Mouse (Mus musculus): ENCODE results near the gene E330021D16Rik. TPM values are rescaled to one million over a fixed set of nuclear protein-coding genes. Genes with fewer than 3 reads are reported as not detected.
"Not testable (repeated sequence)": the region's sequence is repeated elsewhere in the genome, so short reads cannot be mapped to it uniquely, and the experiment has no call there.

Gene E330021D16Rik
- polyA plus RNA-seq, 1 experiment from 2014 or later, result not detected

DNA sequence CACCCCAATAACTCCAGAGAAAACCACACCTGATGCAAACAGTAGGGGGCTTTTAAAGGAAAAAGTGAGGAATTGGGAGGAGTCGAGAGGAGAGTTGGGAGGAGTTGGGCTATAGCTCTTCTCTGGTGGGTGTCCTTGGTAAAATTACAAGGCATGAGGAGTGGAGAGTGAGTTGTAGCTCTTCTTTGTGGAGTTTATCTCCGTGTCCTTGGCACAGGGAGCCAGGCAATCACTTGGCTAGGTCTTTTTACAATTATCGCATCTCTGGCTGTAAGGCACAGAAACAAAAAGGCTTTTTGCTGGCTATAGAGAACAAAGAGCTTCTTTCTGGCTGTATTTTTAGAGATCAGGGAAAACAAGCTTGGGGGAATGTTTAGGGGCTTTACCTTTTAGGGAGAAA, 20.8 kb upstream of the E330021D16Rik start:
- H3K9me3 ChIP-seq; H3K36me3 ChIP-seq; ATAC-seq (ENCODE audit: insufficient number of reproducible peaks, insufficient read depth, low FRiP score, low TSS enrichment); H3K4me1 ChIP-seq; H3K4me2 ChIP-seq (replicated peaks); H3K9ac ChIP-seq; H3K4me3 ChIP-seq; H3K27me3 ChIP-seq; H3K27ac ChIP-seq: not testable (repeated sequence)
- WGBS, result 73% methylated on average over 3 of the region's 3 CpGs

DNA sequence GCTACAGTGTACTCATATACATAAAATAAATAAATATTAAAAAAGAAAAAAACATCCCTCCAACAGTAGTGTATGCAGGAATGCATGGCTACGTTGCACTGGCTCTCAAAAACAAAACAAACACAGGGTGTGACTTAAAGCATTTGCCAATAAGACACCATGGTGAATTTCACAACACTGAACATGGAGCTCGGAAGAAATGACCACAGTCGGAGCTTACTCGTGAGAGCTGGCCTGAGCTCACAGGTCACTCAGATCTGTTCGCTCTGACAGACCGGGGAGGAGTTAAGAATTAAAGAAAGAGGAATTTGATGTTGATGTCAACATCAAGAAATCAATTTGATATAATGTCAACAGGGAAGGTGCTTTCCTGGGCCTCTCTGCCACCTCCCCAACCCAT, 18.2 kb upstream of the E330021D16Rik start:
- Histone ChIP-seq H3K9me3 (no peaks in the 10 kb centered on the region), H3K27me3 (no peaks in the 10 kb centered on the region), H3K27ac (no peak overlapping the region), H3K36me3 (no peaks in the 10 kb centered on the region), H3K9ac (no peak overlapping the region), H3K4me3 (no peak overlapping the region), H3K4me1 (no peaks in the 10 kb centered on the region), H3K4me2 (replicated peaks) (no peak overlapping the region)
- ATAC-seq (ENCODE audit: insufficient number of reproducible peaks, insufficient read depth, low FRiP score, low TSS enrichment), result no peak
- WGBS, result 88% methylated on average over 6 of the region's 6 CpGs

DNA sequence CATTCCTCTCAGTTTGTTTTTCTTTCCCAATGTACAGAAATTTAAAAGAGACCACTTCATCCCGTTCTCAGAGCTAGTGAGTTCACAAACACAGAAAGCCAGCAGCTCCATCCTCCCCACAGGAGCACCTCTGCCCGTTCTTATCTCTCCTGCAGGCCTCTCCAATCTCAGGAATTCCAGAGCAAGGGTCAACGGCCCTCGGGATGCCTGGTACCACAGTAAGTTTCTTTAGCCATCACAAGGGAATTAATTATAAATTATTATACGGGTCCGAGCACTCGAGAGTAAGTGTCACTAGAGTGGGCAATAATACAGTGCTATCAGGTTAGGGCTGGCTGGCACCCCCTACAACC, 16.5 kb upstream of the E330021D16Rik start:
- Histone ChIP-seq H3K36me3 (no peaks in the 10 kb centered on the region), H3K4me1 (no peaks in the 10 kb centered on the region), H3K9ac (no peak overlapping the region), H3K9me3 (no peaks in the 10 kb centered on the region), H3K27me3 (no peaks in the 10 kb centered on the region), H3K4me3 (no peak overlapping the region), H3K4me2 (replicated peaks) (no peak overlapping the region), H3K27ac (no peak overlapping the region)
- no peak for ATAC-seq (ENCODE audit: insufficient number of reproducible peaks, insufficient read depth, low FRiP score, low TSS enrichment)
- WGBS, result 34% methylated on average over 7 of the region's 7 CpGs

DNA sequence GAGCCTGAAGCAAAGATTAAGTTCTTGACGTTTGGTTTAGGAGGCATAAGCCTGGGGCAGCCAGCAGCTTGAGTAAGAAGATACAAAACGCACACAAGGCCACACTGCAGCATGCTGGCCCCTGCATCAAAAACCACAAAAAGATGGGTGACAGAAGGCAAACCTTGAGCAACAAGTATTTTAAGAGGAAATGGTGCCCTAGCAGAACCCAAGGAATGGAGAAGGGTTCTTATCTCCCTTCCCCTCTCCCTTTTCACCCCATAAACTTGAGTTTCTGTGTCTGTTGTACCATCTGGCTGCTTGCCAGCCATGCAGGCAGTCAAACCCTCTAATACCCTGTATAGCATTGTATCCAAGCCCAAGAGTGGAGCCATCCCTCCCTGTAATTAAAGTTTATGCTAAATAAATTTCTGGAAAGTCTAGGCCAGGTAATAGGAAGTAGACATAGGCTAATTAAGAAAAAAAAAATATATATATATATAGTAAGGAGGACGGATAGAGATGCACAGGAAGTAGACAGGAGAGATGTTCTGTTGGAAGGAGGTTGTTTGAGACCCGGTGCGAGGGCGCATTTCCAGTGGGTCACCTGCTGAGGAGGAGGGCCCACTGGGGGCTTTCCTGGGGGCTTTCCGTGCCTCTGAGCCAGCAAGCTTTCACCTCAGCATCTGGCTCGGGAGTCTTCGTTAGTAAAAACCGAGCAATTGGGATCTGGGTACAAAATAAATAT, 16.0 kb upstream of the E330021D16Rik start:
- Histone ChIP-seq H3K4me3 (no peak overlapping the region), H3K36me3 (no peaks in the 10 kb centered on the region), H3K9ac (no peak overlapping the region), H3K4me1 (no peaks in the 10 kb centered on the region), H3K4me2 (replicated peaks) (no peak overlapping the region), H3K27me3 (no peaks in the 10 kb centered on the region), H3K9me3 (no peaks in the 10 kb centered on the region), H3K27ac (no peak overlapping the region)
- no peak for ATAC-seq (ENCODE audit: insufficient number of reproducible peaks, insufficient read depth, low FRiP score, low TSS enrichment)
- 59% methylated on average over 10 of the region's 10 CpGs for WGBS

DNA sequence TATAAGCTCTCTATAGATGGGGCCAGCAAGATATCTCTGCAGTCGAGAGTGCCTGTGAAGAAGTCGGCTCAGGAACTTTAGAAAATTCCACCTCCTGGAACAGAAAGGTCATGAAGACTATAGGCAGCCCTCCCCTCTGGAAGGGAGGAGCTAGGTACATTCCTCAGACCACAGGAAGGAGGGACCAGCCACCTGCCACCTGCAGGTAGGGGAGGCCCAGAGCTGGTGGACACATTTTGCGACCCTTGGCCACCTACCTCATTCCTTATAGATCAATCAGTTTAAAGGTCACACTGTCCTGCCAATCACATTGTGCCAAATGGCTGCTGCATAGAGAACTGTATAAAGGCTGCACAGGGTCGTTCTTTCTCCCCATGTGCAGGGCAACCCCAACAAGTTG, 14.1 kb upstream of the E330021D16Rik start:
- Histone ChIP-seq H3K4me2 (replicated peaks) (no peak overlapping the region), H3K4me1 (no peaks in the 10 kb centered on the region), H3K27me3 (no peaks in the 10 kb centered on the region), H3K9ac (no peak overlapping the region), H3K9me3 (no peaks in the 10 kb centered on the region), H3K4me3 (no peak overlapping the region), H3K36me3 (no peaks in the 10 kb centered on the region), H3K27ac (no peak overlapping the region)
- 53% methylated on average over 4 of the region's 4 CpGs for WGBS
- no peak for ATAC-seq (ENCODE audit: insufficient number of reproducible peaks, insufficient read depth, low FRiP score, low TSS enrichment)

DNA sequence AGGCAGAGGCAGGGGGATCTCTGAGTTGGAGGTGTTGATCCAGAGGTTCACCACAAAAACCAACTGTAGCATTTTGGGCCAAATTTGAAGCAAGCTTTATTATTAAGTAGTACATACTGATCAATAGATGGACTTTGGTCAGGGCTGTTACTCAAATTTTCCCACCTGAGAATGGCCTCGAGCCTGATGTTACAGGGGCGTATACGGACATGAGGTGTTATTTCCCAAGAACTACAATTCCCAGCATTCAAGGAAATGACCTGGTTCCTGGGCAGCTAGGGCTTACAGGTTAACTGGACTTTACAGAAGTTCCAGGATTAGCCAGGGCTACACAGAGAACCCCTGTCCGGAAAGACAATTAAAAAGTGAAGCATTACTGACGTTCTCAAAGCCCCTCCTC, 13.0 kb upstream of the E330021D16Rik start:
- Histone ChIP-seq H3K4me3 (no peak overlapping the region), H3K27me3 (no peaks in the 10 kb centered on the region), H3K9ac (no peak overlapping the region), H3K36me3 (no peaks in the 10 kb centered on the region), H3K27ac (no peak overlapping the region), H3K4me1 (no peaks in the 10 kb centered on the region), H3K4me2 (replicated peaks) (no peak overlapping the region), H3K9me3 (no peaks in the 10 kb centered on the region)
- ATAC-seq (ENCODE audit: insufficient number of reproducible peaks, insufficient read depth, low FRiP score, low TSS enrichment), result no peak
- 86% methylated on average over 5 of the region's 5 CpGs for WGBS

DNA sequence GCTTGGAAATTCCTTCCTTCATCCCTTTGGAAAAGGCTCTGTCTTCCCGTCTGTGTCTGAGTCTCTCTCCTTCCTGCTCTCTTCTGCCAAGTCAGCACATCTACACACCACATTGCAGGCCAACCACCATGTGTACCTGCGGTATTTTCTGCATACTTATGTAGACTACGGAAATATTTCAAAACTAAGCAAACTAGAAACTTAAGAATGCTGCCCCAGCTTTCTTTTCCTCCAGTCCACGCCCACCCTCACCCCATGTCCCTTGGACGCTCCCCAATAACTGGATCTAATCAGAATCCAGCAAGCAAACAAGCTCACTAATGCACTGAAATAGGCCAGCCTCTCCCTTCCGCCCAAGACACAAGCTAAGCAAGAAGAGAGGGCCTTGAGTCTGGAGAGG, 11.9 kb upstream of the E330021D16Rik start:
- Histone ChIP-seq H3K4me1 (no peaks in the 10 kb centered on the region), H3K36me3 (no peaks in the 10 kb centered on the region), H3K9ac (no peak overlapping the region), H3K4me2 (replicated peaks) (no peak overlapping the region), H3K27me3 (no peaks in the 10 kb centered on the region), H3K4me3 (no peak overlapping the region), H3K27ac (no peak overlapping the region), H3K9me3 (no peaks in the 10 kb centered on the region)
- 85% methylated on average over 6 of the region's 6 CpGs for WGBS
- no peak for ATAC-seq (ENCODE audit: insufficient number of reproducible peaks, insufficient read depth, low FRiP score, low TSS enrichment)

DNA sequence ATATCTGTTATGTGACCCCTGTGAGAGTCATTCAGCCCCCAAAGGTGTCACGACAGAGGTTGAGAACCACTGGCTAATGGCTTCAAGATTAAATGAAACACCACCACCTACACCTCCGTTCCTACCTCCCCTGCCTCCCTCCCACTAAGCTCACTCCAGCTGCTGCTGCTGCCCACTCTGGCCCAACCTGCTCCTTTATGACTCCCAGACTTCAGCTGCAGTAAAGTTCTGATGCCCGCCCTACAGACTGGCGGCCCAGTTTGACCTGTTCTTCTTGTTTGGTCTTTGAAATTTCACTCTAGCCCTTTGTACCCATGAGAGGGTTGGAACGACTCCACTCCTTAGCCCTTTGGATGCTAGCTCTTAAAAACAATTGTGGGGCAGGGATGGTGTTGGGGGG, 10.6 kb upstream of the E330021D16Rik start:
- H3K9ac ChIP-seq, result no peak overlapping the region
- no peak overlapping the region for H3K27ac ChIP-seq
- H3K4me1 ChIP-seq, result no peaks in the 10 kb centered on the region
- ATAC-seq (ENCODE audit: insufficient number of reproducible peaks, insufficient read depth, low FRiP score, low TSS enrichment), result no peak
- 75% methylated on average over 5 of the region's 5 CpGs for WGBS
- no peak overlapping the region for H3K4me2 ChIP-seq (replicated peaks)
- no peaks in the 10 kb centered on the region for H3K27me3 ChIP-seq
- no peaks in the 10 kb centered on the region for H3K36me3 ChIP-seq
- H3K9me3 ChIP-seq, result no peaks in the 10 kb centered on the region
- H3K4me3 ChIP-seq, result no peak overlapping the region

DNA sequence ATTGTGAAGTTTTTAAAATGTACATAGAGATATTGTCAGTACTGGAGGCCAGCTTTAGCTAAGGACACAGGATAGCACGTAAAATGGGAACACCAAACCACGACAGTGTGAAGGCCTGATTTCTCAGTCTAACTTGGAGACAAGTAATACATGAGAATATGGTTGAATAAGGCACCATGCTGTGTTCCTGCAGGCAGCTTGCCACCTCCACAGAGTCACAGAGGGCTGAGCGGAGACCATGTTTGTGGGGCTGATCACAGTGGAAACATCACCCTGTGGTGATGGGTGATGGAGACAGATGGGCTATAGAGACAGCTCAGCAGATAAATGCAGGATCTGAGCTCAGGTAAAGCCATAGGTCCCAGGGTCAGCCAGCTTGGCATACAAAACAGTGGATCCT, 8.8 kb upstream of the E330021D16Rik start:
- no peak overlapping the region for H3K4me2 ChIP-seq (replicated peaks)
- H3K9me3 ChIP-seq, result no peaks in the 10 kb centered on the region
- H3K9ac ChIP-seq, result no peak overlapping the region
- no peak overlapping the region for H3K27ac ChIP-seq
- H3K27me3 ChIP-seq, result no peaks in the 10 kb centered on the region
- no peaks in the 10 kb centered on the region for H3K4me1 ChIP-seq
- H3K4me3 ChIP-seq, result no peak overlapping the region
- WGBS, result 91% methylated on average over 3 of the region's 3 CpGs
- no peak for ATAC-seq (ENCODE audit: insufficient number of reproducible peaks, insufficient read depth, low FRiP score, low TSS enrichment)
- no peaks in the 10 kb centered on the region for H3K36me3 ChIP-seq

DNA sequence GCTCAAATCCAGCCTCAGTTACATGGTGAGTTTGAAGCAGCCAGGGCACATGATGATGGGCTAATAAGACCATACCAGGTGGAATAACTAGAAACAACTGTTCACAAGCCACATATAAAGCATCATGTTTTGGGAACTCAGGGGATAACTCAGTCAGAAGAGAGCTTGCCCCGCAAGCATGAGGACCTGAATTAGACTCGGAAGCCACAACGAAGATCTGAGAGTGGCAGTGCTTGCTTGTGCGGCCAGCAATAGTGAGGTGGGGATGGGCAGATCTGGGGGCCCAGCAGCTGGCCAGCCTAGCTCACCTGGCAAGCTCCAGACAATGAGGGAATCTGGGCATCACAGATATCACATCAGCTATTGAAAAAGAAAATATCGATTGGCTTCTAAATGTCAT, 7.8 kb upstream of the E330021D16Rik start:
- H3K9ac ChIP-seq, result no peak overlapping the region
- H3K4me2 ChIP-seq (replicated peaks), result no peak overlapping the region
- no peak for ATAC-seq (ENCODE audit: insufficient number of reproducible peaks, insufficient read depth, low FRiP score, low TSS enrichment)
- no peaks in the 10 kb centered on the region for H3K9me3 ChIP-seq
- H3K36me3 ChIP-seq, result no peaks in the 10 kb centered on the region
- H3K4me1 ChIP-seq, result no peaks in the 10 kb centered on the region
- H3K27ac ChIP-seq, result no peak overlapping the region
- no peak overlapping the region for H3K4me3 ChIP-seq
- H3K27me3 ChIP-seq, result no peaks in the 10 kb centered on the region
- 92% methylated on average over 5 of the region's 5 CpGs for WGBS

DNA sequence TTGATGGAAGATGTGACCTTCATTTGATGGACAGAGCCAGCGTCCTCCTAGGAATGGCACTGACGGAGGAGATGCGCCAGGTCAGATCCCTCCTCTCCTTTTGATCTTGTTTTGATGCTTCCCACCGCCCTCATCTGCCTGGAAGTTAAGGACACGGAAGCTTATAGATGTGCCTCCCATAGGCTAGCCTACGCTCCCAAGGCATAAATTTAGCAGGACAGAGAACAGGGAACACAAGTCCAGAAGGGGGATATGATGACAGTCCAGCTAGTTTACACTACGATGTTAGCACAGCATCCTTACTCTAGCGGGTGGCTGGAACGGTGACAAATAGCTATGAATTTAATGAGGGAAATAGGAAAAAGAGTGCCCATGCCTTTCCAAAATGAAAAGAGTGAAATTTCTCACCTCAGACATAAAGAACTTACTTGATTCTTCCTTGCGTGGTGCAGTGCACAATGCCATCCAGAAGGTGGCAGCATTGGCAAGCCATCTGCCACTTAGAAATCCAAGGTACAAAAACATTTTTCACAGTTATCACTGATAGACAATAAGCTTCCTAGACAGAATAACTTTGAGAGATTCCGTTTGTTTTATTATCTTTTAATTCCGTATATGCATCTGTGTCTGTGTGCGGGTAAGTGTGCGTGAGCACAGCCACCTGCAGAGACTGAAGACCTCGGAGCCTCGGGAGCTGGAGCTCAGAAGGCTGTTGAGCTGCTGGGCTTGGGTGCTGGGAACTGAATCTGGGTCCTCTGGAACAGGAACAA, 6.9 kb upstream of the E330021D16Rik start:
- H3K4me2 ChIP-seq (replicated peaks), result no peak overlapping the region
- 60% methylated on average over 16 of the region's 16 CpGs for WGBS
- no peak overlapping the region for H3K4me3 ChIP-seq
- H3K9me3 ChIP-seq, result no peaks in the 10 kb centered on the region
- no peaks in the 10 kb centered on the region for H3K36me3 ChIP-seq
- H3K4me1 ChIP-seq, result no peaks in the 10 kb centered on the region
- ATAC-seq (ENCODE audit: insufficient number of reproducible peaks, insufficient read depth, low FRiP score, low TSS enrichment), result no peak
- H3K9ac ChIP-seq, result no peak overlapping the region
- no peak overlapping the region for H3K27ac ChIP-seq
- H3K27me3 ChIP-seq, result no peaks in the 10 kb centered on the region

DNA sequence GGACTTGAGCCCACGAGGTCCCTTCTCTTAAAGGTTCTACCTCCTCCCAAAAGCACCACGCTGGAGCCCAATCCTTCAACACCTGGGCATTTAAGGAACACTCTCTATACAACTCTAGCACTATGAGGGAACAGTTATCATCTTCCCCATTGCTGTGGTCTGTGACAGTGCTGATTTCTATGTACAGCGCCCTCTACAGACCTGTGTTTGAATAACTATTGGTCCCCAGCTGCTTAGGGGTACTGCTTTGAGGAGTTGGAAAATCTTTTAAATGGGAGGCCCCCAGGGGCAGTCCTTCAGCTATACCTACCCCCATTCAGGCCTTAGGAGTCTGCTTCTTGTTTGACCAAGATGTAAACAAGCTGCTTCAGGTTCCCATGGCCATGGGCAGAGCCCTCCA, 5.7 kb upstream of the E330021D16Rik start:
- H3K9ac ChIP-seq, result no peak overlapping the region
- H3K9me3 ChIP-seq, result no peaks in the 10 kb centered on the region
- no peak overlapping the region for H3K4me2 ChIP-seq (replicated peaks)
- no peak for ATAC-seq (ENCODE audit: insufficient number of reproducible peaks, insufficient read depth, low FRiP score, low TSS enrichment)
- H3K4me1 ChIP-seq, result no peaks in the 10 kb centered on the region
- no peak overlapping the region for H3K4me3 ChIP-seq
- H3K27ac ChIP-seq, result no peak overlapping the region
- WGBS, result 66% methylated on average over 3 of the region's 3 CpGs
- no peaks in the 10 kb centered on the region for H3K27me3 ChIP-seq
- no peaks in the 10 kb centered on the region for H3K36me3 ChIP-seq
